Mouse (Mus musculus) gastrocnemius, postnatal 25 days (tissue): ENCODE measurements around the gene Fzd5. TPM values are rescaled to one million over a fixed set of nuclear protein-coding genes. Genes with fewer than 3 reads are reported as not detected.

Source experiments
- DNase-seq: peaks from one replicate; pipeline ENCODE4 v3.0.0; 2022
- long read RNA-seq, 2 experiments: library from polyadenylated mRNA; stranded (forward); transcript quantifications; one replicate each; pipeline ENCODE4 v2.0.0; 2021
- total RNA-seq, 2 experiments: library from RNA; stranded (reverse); gene quantifications; 1 replicate in 1 of 2; 2 replicates in 1 of 2; pipeline ENCODE4 v1.2.3; 2021

Fzd5 gene
- 1 to 10 TPM; 1.5 to 2.0 TPM for total RNA-seq
- long read RNA-seq, experiment 1: 0 reads
- long read RNA-seq, experiment 2: 0 reads

GRCm38 (mm10) chr1:64737502-64738179, at the start of gene Fzd5:
Gene Fzd5 (minus strand): TSS chr1:64737751.
- peak; percentile 96 for DNase-seq

GRCm38 (mm10) chr1:64779863-64780262, 42.3 kb upstream of the Fzd5 start:
- DNase-seq: no peak

GRCm38 (mm10) chr1:64779415-64779814, 41.9 kb upstream of the Fzd5 start:
- DNase-seq: no peak

GRCm38 (mm10) chr1:64773305-64773704, 35.8 kb upstream of the Fzd5 start:
- DNase-seq: no peak

- no peak for DNase-seq
Measured at GRCm38 (mm10) chr1:64770169-64770568, 32.6 kb upstream of the Fzd5 start.

GRCm38 (mm10) chr1:64761646-64762045, 24.1 kb upstream of the Fzd5 start:
- no peak for DNase-seq

- DNase-seq: no peak
Measured at GRCm38 (mm10) chr1:64757766-64758165, 20.2 kb upstream of the Fzd5 start.

- DNase-seq: peak; percentile 15
Measured at GRCm38 (mm10) chr1:64757254-64757653, 19.7 kb upstream of the Fzd5 start.

- DNase-seq: no peak
Measured at GRCm38 (mm10) chr1:64756640-64757030, 19.1 kb upstream of the Fzd5 start.

- DNase-seq: no peak
Measured at GRCm38 (mm10) chr1:64755971-64756639, 18.6 kb upstream of the Fzd5 start.

- no peak for DNase-seq
Measured at GRCm38 (mm10) chr1:64754658-64755057, 17.1 kb upstream of the Fzd5 start.

GRCm38 (mm10) chr1:64753668-64754067, 16.1 kb upstream of the Fzd5 start:
- DNase-seq: no peak

GRCm38 (mm10) chr1:64753109-64753508, 15.6 kb upstream of the Fzd5 start:
- no peak for DNase-seq

GRCm38 (mm10) chr1:64744616-64745015, 7.1 kb upstream of the Fzd5 start:
- DNase-seq: no peak

- no peak for DNase-seq
Measured at GRCm38 (mm10) chr1:64742741-64743408, 5.3 kb upstream of the Fzd5 start.

GRCm38 (mm10) chr1:64738661-64739082, 1.1 kb upstream of the Fzd5 start:
- no peak for DNase-seq

GRCm38 (mm10) chr1:64738180-64738555, 617 bp upstream of the Fzd5 start:
- no peak for DNase-seq

- DNase-seq: peak; percentile 16
Measured at GRCm38 (mm10) chr1:64736681-64737501, 660 bp downstream of the Fzd5 start.

- peak; percentile 25 for DNase-seq
Measured at GRCm38 (mm10) chr1:64735781-64736680, 1.5 kb downstream of the Fzd5 start.

- DNase-seq: peak; percentile 15
Measured at GRCm38 (mm10) chr1:64734771-64735750, 2.5 kb downstream of the Fzd5 start.
